Mouse (Mus musculus) effector memory CD4-positive, alpha-beta T cell, adult 5 months (primary cell): ENCODE measurements around the gene Pms1. TPM values are rescaled to one million over a fixed set of nuclear protein-coding genes. Genes with fewer than 3 reads are reported as not detected.

Experiments used
- polyA plus RNA-seq: library from polyadenylated mRNA; unstranded; fragments of 100-300 nt; shearing (Covaris generic); gene quantifications from one replicate; pipeline ENCODE4 v1.2.1, GENCODE M21; 2017

The Pms1 gene
- polyA plus RNA-seq: 15.4 TPM

GRCm38 (mm10) chr1:53296581-53297383 is at the start of gene Pms1, which contains the start of the genes Ormdl1 and Gm28778:
Gene Pms1 (minus strand): TSS chr1:53297018.
Gene Ormdl1 (plus strand): TSS chr1:53297095.
Gene Gm28778 (plus strand): TSS chr1:53297111.

DNA sequence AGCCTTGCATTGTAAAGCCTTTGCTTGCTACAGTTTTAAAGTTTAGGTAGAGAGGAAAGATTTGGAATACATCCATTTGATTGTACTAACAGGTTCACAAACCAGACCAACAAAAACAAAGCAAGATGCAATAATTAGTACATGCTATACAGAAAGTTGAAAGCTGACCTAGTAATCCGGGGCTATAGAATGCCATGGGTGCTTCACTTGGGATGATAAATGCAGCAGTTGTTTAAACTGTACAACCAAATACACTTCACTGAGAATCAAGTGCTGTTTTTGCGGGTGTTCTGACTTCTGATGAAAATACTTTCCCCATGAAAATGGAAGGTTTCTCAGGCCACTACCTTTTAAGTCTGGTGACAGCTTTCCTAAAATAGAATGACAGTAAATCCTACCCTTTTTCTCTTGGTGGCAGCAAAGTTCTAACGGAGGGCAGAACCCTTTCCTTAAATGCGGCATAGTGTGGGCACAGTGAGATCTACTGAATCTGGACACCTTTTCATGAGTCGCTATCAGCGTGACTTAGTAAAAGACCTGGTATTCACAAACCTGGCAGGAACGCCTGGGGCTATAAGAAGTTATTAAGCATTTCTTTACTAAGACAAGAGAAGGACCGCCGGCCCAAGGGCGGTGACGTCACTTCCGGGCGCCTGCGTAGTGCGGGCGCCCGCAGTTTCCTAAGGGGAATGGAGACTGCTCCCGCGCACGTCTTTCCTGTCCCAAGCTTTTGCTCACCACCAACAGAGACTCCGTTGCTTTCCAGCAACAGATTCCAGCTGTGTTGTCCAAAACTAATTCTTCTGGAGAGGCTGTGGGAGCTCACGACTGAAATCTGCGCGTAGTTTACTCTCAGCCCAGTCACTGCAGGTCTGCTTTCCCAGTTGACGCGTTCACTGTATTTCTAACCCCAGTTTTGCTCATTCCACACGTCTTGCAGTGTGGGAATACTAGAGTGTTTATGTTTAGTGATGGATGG is 16.5 kb upstream of the Pms1 start, which contains the start of gene Osgepl1:
Gene Osgepl1, plus strand, starts transcription at position 636 of the 979 bp plus-strand sequence.

DNA sequence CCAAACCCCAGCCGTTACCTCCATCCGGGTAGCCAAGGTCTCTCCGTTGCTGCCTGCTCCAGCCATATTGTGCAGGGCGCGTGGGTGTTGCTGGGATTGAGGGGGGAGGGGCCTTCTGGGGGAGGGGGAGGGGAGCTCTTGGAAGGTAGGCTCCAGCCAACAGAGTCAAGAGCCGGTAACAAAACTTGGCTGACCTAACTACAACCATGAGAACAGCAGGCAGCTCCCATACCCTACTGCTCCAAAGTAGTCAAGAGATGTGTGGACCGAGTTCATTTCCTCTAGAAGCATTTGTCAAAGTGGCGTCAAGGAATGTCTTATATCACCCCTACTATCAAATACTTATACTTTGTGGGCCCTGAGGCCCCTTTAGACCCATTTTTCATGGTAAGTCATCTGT is 109.3 kb downstream of the Pms1 start, which contains the start of gene 1700019A02Rik:
Gene 1700019A02Rik, minus strand, starts transcription at position 101 of the 400 bp plus-strand sequence.

Other genes with a start within 250 kb of the Pms1 start
- gene Mstn, start 235.4 kb downstream of the Pms1 start, polyA plus RNA-seq: not detected
- gene 1700019A02Rik, start 109.4 kb downstream of the Pms1 start, polyA plus RNA-seq: not detected
- gene Ormdl1, start 77 bp upstream of the Pms1 start, polyA plus RNA-seq: 38.8 TPM
- gene Gm28778, start 93 bp upstream of the Pms1 start, polyA plus RNA-seq: not detected
- 11.5 TPM for gene Osgepl1, start 16.6 kb upstream of the Pms1 start, polyA plus RNA-seq
- not detected for gene Asdurf, start 55.6 kb upstream of the Pms1 start, polyA plus RNA-seq
- gene Gm28551, start 55.6 kb upstream of the Pms1 start, polyA plus RNA-seq: 0.12 TPM
- gene Asnsd1, start 55.7 kb upstream of the Pms1 start, polyA plus RNA-seq: 48.8 TPM